Mouse (Mus musculus): ENCODE measurements around the gene Spats2l. TPM values are rescaled to one million over a fixed set of nuclear protein-coding genes. Genes with fewer than 3 reads are reported as not detected.

Gene Spats2l
- total and polyA plus RNA-seq, 3 experiments, result not detected

DNA sequence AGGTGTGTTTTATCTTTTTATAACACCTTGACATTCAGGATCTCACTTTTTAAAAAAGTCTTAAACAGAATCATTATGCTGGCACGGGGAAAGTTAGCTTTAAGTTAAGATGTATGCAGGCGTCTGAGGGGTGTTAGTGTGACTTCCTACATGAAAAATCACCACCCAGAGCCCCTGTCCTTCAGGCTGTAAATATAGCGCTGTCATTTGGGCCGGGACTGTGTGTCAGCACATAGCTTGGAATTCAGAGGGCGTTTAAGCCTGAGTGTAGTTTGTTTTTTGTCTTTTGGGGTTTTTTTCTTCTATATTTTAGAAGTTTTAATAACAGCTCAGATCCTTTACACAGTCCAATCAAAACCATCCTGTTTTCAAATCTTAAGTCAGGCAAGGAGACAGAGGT is 115.8 kb downstream of the Spats2l start:
- Histone ChIP-seq H3K4me3 (ENCODE audit: control insufficient read depth in 1 of 2, insufficient read depth in 1 of 2, low read depth in 2 of 2, low read length in 2 of 2) (no peak overlapping the region), H3K27me3 (ENCODE audit: control insufficient read depth in 1 of 2, insufficient read depth in 2 of 2, low read length in 2 of 2) (peaks cover 0 to 1% of the 10 kb centered on the region in 2 experiments; a peak in 3 of 4 replicates), H3K36me3 (ENCODE audit: control insufficient read depth in 1 of 2, insufficient read depth in 2 of 2, low read length in 2 of 2) (no peaks in the 10 kb centered on the region), H3K9ac (ENCODE audit: control insufficient read depth, low read depth, low read length, poor library complexity, severe bottlenecking) (no peak overlapping the region), H3K9me3 (replicated peaks; ENCODE audit: insufficient read depth, low read length) (no peaks in the 10 kb centered on the region), H3K4me1 (ENCODE audit: control insufficient read depth in 1 of 2, insufficient read depth in 2 of 2, low read length in 2 of 2) (no peaks in the 10 kb centered on the region), H3K79me2 (ENCODE audit: control insufficient read depth, insufficient read depth, low read length, poor library complexity) (no peaks in the 10 kb centered on the region), H3K27ac (ENCODE audit: control insufficient read depth, low read depth, low read length) (no peak overlapping the region)
- TF ChIP-seq MYC (IDR thresholded peaks at IDR 0.05; ENCODE audit: low read depth, low read length) (no peak), CTCF (IDR thresholded peaks at IDR 0.05 in 2 of 3, conservative IDR thresholded peaks at IDR 0.05 in 1 of 3; ENCODE audit: control insufficient read depth in 1 of 3, insufficient read depth in 1 of 3, low read depth in 2 of 3, low read length in 3 of 3, poor library complexity in 1 of 3, severe bottlenecking in 1 of 3) (no peak), GABPA (IDR thresholded peaks at IDR 0.05; ENCODE audit: low read depth, low read length) (no peak), RAD21 (IDR thresholded peaks at IDR 0.05; ENCODE audit: low read depth, low read length) (no peak), POLR2AphosphoS5 (IDR thresholded peaks at IDR 0.05; ENCODE audit: borderline replicate concordance, low read depth, low read length) (no peak), ZC3H11A (IDR thresholded peaks at IDR 0.05; ENCODE audit: low read depth, low read length) (no peak), E2F4 (IDR thresholded peaks at IDR 0.05; ENCODE audit: borderline replicate concordance, low read depth, low read length) (no peak), POLR2A (IDR thresholded peaks at IDR 0.05; ENCODE audit: control insufficient read depth in 1 of 2, insufficient read depth in 1 of 2, low read depth in 1 of 2, low read length in 2 of 2, poor library complexity in 1 of 2) (no peak), RCOR1 (IDR thresholded peaks at IDR 0.05; ENCODE audit: low read depth, low read length) (no peak), USF1 (IDR thresholded peaks at IDR 0.05; ENCODE audit: low read depth, low read length) (no peak), NELFE (IDR thresholded peaks at IDR 0.05; ENCODE audit: low read depth, low read length) (no peak), KAT2A (conservative IDR thresholded peaks at IDR 0.05; ENCODE audit: low read depth, low read length) (no peak), SIN3A (IDR thresholded peaks at IDR 0.05; ENCODE audit: low read length) (no peak), MAFK (IDR thresholded peaks at IDR 0.05; ENCODE audit: borderline replicate concordance, low read depth, low read length) (no peak)
- no peak for DNase-seq (ENCODE audit: low read depth, low spot score)

DNA sequence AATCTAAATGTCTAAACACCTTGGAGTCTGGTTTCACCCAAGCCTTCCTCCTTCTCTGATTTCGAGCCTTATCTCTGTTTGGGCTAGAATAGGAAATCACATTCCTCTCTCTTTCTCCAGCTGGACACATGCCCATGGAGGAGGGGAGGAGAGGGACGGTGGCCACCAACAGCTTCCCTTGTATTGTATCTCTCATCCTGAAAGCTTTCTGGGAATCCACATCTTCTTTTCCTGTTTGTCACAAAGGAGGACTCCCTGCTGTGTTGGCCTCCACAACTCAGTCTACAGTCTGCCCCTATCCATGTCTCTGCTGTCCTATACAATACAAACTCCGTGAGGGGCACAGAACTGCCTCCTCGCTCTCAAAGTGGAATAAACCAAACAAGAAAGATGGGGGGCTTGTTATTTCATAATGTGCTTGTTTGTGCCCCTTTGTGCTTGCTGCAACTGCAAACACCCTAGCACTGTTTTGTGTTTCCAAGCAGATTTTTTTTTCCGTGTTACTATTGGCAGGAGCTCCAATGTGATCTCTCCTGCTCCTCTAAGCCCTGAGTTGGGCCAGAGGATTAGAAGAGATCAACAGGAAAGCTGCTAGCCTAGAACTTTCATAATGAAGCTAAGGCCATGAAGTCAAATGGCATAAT is 116.4 kb downstream of the Spats2l start:
- no peaks in the 10 kb centered on the region for H3K79me2 ChIP-seq (ENCODE audit: control insufficient read depth, insufficient read depth, low read length, poor library complexity)
- TF ChIP-seq SIN3A (IDR thresholded peaks at IDR 0.05; ENCODE audit: low read length), result no peak
- TF ChIP-seq MAZ (IDR thresholded peaks at IDR 0.05; ENCODE audit: low read depth, low read length), result no peak
- no peak for TF ChIP-seq ELF1 (IDR thresholded peaks at IDR 0.05; ENCODE audit: low read depth, low read length)
- TF ChIP-seq CHD1 (IDR thresholded peaks at IDR 0.05; ENCODE audit: low read depth, low read length), result no peak
- no peak for TF ChIP-seq TBP (IDR thresholded peaks at IDR 0.05; ENCODE audit: low read depth, low read length)
- TF ChIP-seq RAD21 (IDR thresholded peaks at IDR 0.05; ENCODE audit: low read depth, low read length), result no peak
- TF ChIP-seq MYB (IDR thresholded peaks at IDR 0.05; ENCODE audit: low read depth, low read length), result no peak
- no peak for TF ChIP-seq GABPA (IDR thresholded peaks at IDR 0.05; ENCODE audit: low read depth, low read length)
- no peaks in the 10 kb centered on the region for H3K9me3 ChIP-seq (replicated peaks; ENCODE audit: insufficient read depth, low read length)
- H3K27ac ChIP-seq (ENCODE audit: control insufficient read depth, low read depth, low read length), result no peak overlapping the region
- H3K4me3 ChIP-seq (ENCODE audit: control insufficient read depth in 1 of 2, insufficient read depth in 1 of 2, low read depth in 2 of 2, low read length in 2 of 2), result no peak overlapping the region
- no peaks in the 10 kb centered on the region for H3K4me1 ChIP-seq (ENCODE audit: control insufficient read depth in 1 of 2, insufficient read depth in 2 of 2, low read length in 2 of 2)
- no peak for DNase-seq (ENCODE audit: low read depth, low spot score)
- H3K9ac ChIP-seq (ENCODE audit: control insufficient read depth, low read depth, low read length, poor library complexity, severe bottlenecking), result no peak overlapping the region
- peaks cover 0 to 1% of the 10 kb centered on the region in 2 experiments; a peak in 3 of 4 replicates for H3K27me3 ChIP-seq (ENCODE audit: control insufficient read depth in 1 of 2, insufficient read depth in 2 of 2, low read length in 2 of 2)
- H3K36me3 ChIP-seq (ENCODE audit: control insufficient read depth in 1 of 2, insufficient read depth in 2 of 2, low read length in 2 of 2), result no peaks in the 10 kb centered on the region

Measured in MEL (cell line).